Mouse (Mus musculus) T-cell, adult 2 months (primary cell): ENCODE measurements at regions not wholly inside any gene's neighbourhood (a gene's known extent, or its start where the extent isn't known, plus 50 kb on each side); places are given as distances from the start of the nearest gene placed in this dataset.
A peak's percentile ranks its signal among the peaks of the same experiment; 100 is the strongest.
"Not testable (repeated sequence)": the region's sequence is repeated elsewhere in the genome, so short reads cannot be mapped to it uniquely, and the experiment has no call there.

ENCODE experiments used
- DNase-seq: peaks from one replicate; pipeline ENCODE4 v3.0.0; 2022; ENCODE audit warnings: low spot score

- no peak for DNase-seq
Measured at GRCm38 (mm10) chr17:66206074-66206473, 82.8 kb downstream of the Ddx11 start.

GRCm38 (mm10) chr17:66207653-66208497 is 84.6 kb downstream of the Ddx11 start:
- DNase-seq, result not testable (repeated sequence)

- DNase-seq, result not testable (repeated sequence)
Measured at GRCm38 (mm10) chr17:66208803-66209515, 85.6 kb downstream of the Ddx11 start.

DNA sequence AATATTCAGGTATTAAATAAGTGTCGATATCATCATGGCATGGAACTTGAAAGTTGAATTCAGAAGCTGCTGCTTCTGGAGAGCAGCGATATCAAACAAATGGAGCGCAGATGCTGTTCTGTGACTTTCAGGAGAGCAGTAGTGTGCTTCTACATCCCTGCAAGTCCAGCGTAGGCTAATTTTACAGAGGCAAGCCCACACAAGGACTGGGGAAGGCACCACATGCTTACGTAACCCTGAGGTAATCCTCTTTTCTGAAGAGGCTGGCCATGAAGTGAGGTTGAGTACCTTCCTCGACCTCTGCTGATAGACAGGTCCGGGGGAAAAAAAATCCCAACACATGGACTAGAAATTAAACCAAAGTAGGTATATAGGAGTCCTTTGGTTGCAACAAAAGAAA is 88.2 kb downstream of the Ddx11 start:
- no peak for DNase-seq

DNA sequence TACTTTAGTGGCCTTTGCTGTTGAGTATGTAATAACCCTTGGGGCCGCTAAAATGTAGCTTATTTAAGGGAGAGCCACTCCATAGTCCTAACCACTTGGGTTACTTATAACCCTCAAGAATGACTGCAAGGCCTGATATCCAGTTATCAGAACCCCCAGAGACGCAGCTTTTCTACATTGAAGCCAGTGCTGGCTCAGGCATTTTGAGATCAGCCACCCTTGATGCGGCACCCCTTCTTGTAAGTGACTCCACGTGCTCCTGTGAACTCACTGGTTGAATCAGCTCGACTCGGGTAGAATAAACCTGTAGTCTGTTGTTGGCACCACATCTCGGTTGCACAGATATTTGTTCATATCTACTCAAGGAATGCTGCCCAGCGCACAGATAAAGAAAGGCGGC is 89.3 kb downstream of the Ddx11 start:
- no peak for DNase-seq

DNA sequence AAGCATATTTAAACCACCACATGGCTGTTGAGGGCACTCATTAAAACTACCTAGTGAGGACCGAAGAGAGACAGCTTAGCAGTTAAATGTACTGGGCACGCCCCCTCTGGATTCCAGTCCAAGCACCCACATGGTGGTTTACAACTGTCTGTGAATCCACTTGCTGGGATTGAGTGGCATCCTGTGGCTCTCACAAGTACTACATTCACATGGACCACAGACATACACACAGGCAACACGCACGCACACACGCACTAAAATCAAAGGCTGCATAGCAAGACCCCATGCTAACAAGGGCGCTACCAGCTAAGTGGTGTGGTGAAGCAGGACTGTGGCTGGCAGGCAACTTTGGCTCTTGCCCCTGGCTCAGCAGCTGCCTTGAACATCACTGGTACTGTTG is 95.0 kb downstream of the Ddx11 start:
- no peak for DNase-seq

DNA sequence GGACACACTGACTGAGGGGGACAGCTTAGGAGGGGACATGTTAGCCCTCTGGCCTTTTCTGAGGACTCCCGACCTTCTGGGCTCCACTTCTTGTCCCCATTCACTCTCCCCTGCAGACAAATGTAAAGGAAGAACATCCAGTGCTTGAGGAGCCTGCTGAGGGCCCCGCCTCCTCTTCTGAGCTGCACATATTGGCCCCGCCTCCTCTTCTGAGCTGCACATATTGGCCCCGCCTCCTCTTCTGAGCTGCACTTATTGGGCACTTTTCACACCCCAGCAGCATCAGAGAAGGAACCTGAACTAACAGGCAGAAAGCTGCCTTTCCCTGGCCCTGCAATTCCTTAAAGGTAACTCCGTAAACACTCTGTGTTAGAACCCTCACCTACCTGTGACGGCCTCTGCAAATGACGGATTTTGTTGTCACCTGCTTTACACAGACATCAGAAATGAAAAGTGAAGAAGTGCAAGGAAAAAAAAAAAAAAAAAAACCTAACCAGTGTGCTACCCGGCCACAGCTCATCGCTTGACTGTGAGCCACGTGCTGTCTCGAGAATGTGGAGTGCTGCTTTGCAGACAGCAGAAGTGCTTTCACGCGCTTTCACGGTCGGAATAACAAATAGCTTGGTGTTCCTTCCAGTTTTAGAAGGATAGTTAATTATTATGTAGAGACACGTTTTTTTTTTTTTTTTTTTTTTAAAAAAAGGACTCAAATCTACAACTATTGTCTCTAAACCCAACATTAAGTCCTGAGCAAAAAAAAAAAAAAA is 96.5 kb downstream of the Ddx11 start:
- DNase-seq, result no peak

GRCm38 (mm10) chr17:66221256-66221655 is 97.9 kb downstream of the Ddx11 start:
- no peak for DNase-seq

DNA sequence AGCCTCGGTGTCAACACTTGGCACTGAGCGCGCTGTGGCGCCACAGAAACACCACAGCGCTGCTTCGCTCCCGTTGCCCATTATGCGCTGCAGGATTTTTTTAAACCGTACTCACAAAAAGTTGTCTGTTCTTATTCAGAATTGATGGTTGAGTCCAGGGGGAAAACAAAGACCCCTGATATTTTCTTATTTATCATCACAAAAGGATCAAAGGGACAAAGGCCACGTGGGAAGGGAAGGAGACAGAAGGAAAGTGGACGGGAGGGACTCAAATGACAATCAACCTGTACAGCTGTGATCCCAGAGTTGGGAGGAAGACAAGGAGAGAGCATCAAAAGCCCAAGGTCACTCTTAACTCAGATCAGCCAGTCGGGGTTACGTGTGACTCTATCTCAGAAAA is 100.4 kb downstream of the Ddx11 start:
- DNase-seq, result no peak

GRCm38 (mm10) chr17:66224241-66224640 is 100.9 kb downstream of the Ddx11 start:
- no peak for DNase-seq

DNA sequence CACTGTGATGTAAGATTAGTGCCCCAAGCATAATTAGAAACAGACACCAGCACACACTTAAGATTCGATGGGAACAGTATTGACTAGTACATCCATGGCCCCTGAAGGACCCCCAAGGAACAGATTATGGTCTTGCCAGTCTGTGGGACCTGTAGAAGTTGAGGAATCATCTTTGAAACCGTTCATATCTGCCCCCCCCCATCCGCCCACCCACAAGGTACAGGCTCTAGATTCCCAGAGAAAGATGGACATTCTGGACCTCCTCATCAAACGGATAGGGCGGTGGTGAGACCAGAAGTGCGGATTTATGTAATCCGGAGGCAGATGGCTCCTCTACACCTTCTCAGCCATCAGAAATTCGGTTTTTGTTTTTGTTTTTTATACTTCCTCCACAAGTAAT is 109.1 kb downstream of the Ddx11 start:
- no peak for DNase-seq

DNA sequence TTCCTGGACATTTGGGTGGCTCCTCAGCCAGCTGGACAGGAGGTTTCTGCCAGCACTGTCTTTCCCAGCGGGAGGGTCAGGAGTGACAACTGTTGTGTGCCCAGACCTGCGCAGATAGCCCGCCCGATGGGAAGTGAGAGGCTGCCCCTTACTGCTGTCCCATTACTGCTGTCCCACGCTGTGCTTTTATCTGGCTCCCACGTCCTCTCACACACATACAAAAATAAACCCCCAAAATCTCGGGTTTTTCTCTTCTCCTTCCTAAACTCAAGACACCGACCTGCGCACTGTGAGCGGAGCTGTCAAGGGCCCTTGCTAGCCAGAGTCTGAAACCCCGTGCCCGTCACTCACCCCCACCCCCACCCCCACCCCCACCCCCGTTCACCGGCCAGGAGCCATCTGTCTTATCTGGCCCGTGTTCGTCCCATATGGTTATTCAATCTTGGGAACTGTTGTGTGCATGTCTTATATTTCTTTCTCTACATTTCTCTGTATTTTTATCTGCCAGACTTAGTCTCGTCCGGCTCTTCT is 109.6 kb downstream of the Ddx11 start:
- DNase-seq, result no peak

DNA sequence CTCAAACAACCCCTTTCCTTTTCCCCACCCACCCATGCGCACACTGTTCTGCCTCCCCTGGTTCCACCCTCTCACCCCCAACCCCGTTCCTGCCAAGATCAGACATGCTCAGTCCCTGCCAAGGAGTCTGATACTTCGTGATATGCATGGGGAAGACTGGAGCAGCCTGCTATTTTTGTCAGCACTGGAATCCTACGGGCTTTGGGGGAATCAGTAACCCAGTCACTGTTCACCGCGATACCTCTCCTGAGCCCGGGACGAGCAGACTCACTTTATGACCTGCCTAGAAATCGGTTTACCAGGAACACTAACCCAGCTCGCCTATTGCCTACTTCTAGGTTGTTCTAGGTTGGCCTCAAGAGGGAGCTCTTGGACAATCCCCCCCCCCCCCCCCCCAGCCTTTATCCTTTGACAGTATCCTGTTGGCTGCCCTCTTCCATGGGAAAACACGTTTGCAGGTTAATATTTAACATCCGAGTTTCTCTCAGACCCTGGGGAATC is 110.2 kb downstream of the Ddx11 start:
- DNase-seq, result no peak

- no peak for DNase-seq
Measured at GRCm38 (mm10) chr17:66234432-66234831, 111.1 kb downstream of the Ddx11 start.

DNA sequence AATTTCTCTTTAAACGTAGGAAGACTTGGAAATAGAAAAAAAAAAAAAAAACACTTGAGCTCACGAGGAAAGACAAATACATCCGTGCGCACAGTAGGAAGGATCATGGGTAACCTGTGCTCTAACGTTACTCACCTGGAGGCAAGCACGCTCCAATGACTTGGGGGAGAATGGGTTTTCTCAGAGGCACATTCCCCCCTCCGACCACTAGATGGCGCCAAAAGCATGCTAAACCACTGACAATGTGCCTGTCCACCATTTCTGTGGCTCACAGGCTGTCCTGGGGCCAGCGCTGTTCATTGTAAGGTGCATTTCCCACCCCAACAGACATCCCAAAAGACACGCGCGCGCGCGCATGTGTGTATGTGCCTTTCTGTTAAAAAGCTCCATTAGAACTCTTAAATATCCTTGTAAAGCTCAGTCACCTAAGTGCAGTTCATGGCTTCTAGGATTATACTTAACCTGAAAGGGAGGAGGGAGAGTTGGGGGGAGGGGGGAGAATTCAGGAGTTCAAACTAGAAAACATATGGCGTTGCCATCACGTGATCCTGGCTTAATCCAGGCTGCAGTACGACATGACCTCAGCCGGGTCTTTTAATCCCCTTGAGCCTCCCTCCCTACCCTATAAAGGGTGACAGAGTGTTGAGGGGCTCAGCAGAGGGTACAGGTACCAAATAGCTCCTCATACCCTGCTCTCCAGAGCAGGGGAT is 111.9 kb downstream of the Ddx11 start:
- DNase-seq, result peak; percentile 63

- no peak for DNase-seq
Measured at GRCm38 (mm10) chr17:66235806-66236335, 112.6 kb downstream of the Ddx11 start.

DNA sequence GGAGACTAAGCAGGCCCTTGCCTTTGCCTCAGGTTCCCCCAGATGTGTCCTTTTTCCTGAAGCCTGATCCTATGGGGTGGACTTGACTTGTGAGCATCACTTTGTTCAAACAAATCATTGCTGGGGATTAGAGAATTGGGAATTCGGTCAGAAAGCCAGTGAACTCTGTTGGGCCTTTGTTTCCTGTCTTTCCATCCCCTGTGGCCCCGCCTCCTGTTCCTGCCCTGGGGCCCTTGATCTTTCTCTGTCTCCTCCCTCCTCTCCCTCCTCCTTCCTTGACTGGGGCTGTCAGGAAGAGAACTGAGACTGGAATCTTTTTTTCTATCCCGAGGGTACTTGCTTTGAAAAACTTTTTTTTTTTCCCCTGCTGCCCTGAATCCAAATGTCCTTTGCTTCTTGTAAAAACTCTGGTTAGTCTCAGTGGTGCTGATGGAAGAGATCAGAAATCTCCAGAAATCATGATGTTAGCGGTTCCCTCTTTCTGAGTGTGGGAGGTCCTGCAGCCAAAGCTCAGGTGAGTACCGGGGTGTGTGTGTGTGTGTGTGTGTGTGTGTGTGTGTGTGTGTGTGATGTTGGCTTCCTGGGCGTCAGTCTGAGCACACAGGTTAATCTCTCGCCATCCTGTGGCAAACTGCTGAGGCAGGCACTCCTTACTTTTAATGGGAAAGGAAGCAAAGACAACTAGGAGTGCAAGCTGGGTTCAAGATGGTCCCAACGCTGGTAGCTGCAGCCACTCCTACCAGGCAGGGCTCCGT is 118.7 kb downstream of the Ddx11 start:
- no peak for DNase-seq

- no peak for DNase-seq
Measured at GRCm38 (mm10) chr17:66244183-66244582, 120.9 kb downstream of the Ddx11 start.

- DNase-seq, result no peak
Measured at GRCm38 (mm10) chr17:66246031-66246534, 122.8 kb downstream of the Ddx11 start.

DNA sequence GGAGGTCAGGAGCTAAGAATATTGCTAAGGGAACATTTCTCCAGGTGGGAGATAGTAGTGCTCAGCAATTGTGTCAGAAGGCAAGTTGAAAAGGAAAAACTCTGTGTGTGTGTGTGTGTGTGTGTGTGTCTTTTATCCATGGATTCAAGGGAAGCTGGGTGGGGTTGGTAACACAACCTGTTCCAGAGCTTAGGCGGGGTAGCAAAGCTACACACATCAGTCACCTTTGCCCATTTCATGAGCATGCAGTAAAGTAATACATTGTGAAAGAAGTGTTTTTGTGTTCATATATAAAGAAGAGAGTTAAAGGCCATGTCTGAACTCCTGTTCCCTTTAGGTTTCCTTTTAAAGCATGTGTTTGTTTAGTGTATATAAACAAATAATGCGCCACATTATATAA is 128.2 kb downstream of the Ddx11 start:
- DNase-seq, result no peak
